Mouse (Mus musculus) CD4-positive, CD25-positive, alpha-beta regulatory T cell (primary cell): ENCODE data around the gene Scand1. TPM values are rescaled to one million over a fixed set of nuclear protein-coding genes. Genes with fewer than 3 reads are reported as not detected.

Experiments
- polyA plus RNA-seq: library from polyadenylated mRNA; unstranded; fragments of 100-300 nt; shearing (Covaris generic); gene quantifications from one replicate; pipeline ENCODE4 v1.2.1, GENCODE M21; 2017

Gene Scand1
- 127 TPM for polyA plus RNA-seq

DNA sequence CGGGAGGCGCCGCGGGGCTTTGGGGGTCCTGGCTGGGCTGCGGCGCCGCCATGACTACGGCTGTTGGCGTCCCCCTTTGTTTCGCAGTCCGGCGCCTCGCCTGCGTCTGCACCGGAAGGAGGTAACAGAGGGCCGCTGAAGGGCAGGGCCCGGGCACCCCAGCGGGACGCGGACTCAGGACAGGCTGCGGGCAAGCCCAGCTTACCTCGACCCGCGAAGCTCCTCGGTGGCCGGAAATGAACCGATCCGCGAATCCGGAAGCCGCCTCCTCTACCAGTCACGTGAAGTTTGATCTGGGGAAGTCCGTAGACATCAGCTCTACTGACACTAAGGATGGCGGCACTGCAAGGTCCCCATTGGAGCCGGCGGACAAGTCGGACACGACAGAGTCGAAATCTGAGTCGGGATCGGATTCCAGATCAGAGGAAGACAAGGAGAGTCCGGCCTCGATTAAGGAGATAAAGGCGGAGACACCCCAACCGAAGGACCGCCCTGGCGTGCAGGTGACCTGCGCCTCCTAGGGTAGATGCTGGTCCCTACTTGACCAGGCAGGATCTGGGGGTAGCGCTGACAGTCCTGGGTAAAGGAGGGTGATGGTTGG, at the start of gene Scand1, which contains the start of gene Cnbd2:
TSS of gene Scand1 (minus strand) at position 408 of the 601 bp plus-strand sequence.
TSS of gene Cnbd2 (plus strand) at position 3 of the 601 bp plus-strand sequence.

Other genes starting within 250 kb of the Scand1 start
- 0.89 TPM for gene Spag4, start 247.5 kb downstream of the Scand1 start, polyA plus RNA-seq
- gene Cpne1, start 200.7 kb downstream of the Scand1 start, polyA plus RNA-seq: 97.6 TPM
- gene Rbm12, start 200.7 kb downstream of the Scand1 start, polyA plus RNA-seq: 33.3 TPM
- gene Gm28036, start 185.6 kb downstream of the Scand1 start, polyA plus RNA-seq: 17.4 TPM
- gene Romo1, start 168.7 kb downstream of the Scand1 start, polyA plus RNA-seq: 164 TPM
- 54.8 TPM for gene Nfs1, start 168.5 kb downstream of the Scand1 start, polyA plus RNA-seq
- 1,046 TPM for gene Rbm39, start 132.5 kb downstream of the Scand1 start, polyA plus RNA-seq
- gene Phf20, start 116.2 kb downstream of the Scand1 start, polyA plus RNA-seq: 69.2 TPM
- 5.8 TPM for gene Cnbd2, start 405 bp downstream of the Scand1 start, polyA plus RNA-seq
- gene Epb41l1, start 108.2 kb upstream of the Scand1 start, polyA plus RNA-seq: 0.62 TPM
- 27.8 TPM for gene Aar2, start 234.9 kb upstream of the Scand1 start, polyA plus RNA-seq